Mouse (Mus musculus): ENCODE results near the gene Sephs2. TPM values are rescaled to one million over a fixed set of nuclear protein-coding genes. Genes with fewer than 3 reads are reported as not detected.

The Sephs2 gene
- total RNA-seq, 2 experiments from 2014 or later: 36.1 to 37.2 TPM

GRCm38 (mm10) chr7:127232622-127233367, 41.1 kb downstream of the Sephs2 start, which contains the start of the genes Zfp553 and Sept1:
Gene Zfp553 (plus strand): TSS chr7:127233061.
Gene Sept1 (minus strand): TSS chr7:127233130.
- peak; percentile 86 for DNase-seq

DNA sequence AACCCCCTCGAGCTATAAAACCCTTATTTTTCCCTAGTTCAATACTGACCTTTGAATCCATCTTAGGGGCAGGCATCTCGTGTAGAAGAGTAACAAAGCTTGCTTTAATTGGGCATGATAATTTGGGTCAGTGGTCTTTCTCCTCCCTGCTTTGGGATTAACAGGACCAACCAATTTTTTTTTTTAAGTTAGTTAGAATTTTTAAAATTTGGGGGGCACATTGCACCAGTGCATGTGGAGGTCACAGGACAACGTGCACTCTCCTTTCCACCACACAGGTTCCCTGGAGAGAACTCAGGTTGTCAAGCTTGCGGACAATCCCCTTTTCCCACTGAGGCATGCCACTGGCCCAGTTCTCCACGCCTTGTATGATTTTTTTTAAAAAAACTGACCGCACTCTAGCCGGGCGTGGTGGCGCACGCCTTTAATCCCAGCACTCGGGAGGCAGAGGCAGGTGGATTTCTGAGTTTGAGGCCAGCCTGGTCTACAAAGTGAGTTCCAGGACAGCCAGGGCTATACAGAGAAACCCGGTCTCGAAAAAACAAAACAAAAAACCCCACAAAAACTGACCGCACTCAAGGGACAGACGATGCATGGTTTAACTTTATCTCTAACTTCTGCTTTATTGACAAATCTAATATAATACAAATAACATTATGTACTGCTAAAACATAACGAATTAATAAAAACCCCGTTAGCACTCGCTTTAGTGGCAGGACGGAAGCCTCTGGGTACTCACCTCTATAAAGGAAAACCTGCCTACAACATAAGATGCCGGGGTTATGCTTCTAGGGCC, 41.8 kb downstream of the Sephs2 start:
- DNase-seq: no peak

DNA sequence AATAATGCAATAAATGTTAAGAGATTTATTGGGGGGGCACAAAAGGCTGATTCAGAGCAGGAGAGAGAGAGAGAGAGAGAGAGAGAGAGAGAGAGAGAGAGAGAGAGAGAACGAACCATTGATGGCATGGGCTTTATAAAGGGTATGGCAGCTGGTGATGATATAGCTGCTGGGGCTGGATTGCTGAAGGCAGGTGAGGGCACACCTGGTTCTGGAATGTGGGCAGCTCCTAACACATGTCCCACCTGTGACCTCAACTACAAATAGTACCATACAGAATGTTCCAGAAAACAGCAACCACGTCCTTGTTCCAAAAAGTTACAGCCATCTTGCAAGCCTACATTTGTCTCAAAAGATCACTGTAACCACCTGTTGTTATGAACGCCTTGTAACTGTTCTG, 42.5 kb downstream of the Sephs2 start:
- no peak for DNase-seq

- peak; percentile 71 to 77 for DNase-seq
Measured at GRCm38 (mm10) chr7:127228615-127229303, 45.1 kb downstream of the Sephs2 start.

GRCm38 (mm10) chr7:127225147-127225995, 48.5 kb downstream of the Sephs2 start:
- DNase-seq: no peak

DNA sequence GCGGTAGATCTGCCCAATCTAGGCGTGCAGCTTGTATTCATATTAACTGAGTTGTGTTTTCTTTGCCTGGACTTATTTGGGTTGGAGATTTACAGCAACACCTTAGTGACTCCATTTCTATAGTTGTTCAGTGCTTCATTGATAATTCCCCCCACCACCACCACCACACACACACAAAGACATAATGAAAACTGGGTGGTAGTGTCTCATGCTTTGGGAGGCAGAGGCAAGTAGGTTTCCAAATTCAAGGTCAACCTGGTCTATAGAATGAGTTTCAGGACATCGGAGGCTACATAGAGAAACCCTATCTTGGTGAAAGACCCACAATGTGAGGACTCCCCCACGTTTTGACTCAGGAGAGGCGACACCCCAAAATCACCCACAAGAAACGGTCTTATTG, 49.2 kb downstream of the Sephs2 start:
- no peak for DNase-seq

DNA sequence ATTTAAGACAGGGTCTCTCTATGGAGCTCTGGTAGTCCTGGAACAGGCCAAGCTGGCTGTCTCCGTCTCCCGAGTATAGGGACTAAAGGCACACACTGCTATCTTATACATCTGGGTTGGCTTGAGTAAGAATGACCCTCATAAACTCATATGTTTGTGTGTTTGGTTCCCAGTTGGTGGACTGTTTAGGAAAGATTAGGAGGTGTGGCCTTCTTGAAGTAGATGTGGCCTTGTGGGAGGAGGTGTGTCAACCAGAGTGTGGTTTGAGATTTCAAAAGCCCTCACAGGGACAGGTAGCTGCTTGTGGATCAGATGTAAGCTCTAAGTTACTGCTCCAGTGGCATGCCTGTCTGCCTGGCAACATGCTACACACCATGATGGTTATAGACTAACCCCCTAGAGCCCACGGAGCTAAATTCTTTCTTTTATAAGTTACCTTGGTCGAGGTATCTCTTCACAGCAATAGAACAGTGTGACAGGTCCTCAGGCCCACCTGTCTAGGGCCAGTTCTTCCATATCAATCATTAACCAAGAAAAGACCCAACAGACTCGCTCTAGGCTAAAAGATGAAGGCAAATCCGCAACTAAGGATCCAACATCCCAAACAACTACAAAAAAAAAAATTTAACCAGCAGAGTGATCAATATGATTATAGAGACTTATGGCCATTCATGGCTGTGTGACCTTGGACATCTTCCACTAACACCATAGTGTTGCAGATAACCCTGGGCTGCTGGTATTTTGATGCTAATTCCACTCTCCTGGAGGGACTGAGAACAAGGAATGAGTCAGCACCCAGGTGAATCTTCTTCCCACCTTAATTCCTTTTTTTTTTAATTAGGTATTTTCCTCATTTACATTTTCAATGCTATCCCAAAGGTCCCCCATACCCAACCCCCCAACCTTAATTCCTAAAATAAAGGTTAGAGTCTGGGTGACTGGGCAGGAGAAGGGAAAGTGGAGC, 50.1 kb downstream of the Sephs2 start:
- no peak for DNase-seq

- no peak for DNase-seq
Measured at GRCm38 (mm10) chr7:127223106-127223505, 50.7 kb downstream of the Sephs2 start.

Other genes with a start within 250 kb of the Sephs2 start
- 100 to 1,000 TPM; 258 to 261 TPM for gene Maz, start 247.0 kb downstream of the Sephs2 start, total RNA-seq (2021)
- gene Kif22, start 231.6 kb downstream of the Sephs2 start, total RNA-seq (2021): 1 to 10 TPM; 6.9 to 7.3 TPM
- gene Zg16, start 186.7 kb downstream of the Sephs2 start, total RNA-seq (2021): not detected
- gene AI467606, start 182.7 kb downstream of the Sephs2 start, total RNA-seq (2021): 1 to 10 TPM in 1 of 2 experiments, under 1 TPM in 1; 0.92 to 1.1 TPM
- gene Qprt, start 151.8 kb downstream of the Sephs2 start, total RNA-seq (2021): under 1 TPM; 0.32 to 0.66 TPM
- under 1 TPM; 0.50 to 0.73 TPM for gene Spn, start 136.2 kb downstream of the Sephs2 start, total RNA-seq (2021)
- 10 to 100 TPM; 93.9 to 95.1 TPM for gene Cd2bp2, start 78.0 kb downstream of the Sephs2 start, total RNA-seq (2021)
- 100 to 1,000 TPM; 107 to 108 TPM for gene Tbc1d10b, start 65.6 kb downstream of the Sephs2 start, total RNA-seq (2021)
- 1 to 10 TPM in 1 of 2 experiments, not detected in 1; 1.1 TPM for gene Mylpf, start 65.2 kb downstream of the Sephs2 start, total RNA-seq (2021)
- 10 to 100 TPM; 21.0 TPM for gene Zfp553, start 41.0 kb downstream of the Sephs2 start, total RNA-seq (2021)
- 1 to 10 TPM; 5.2 to 5.4 TPM for gene Sept1, start 40.9 kb downstream of the Sephs2 start, total RNA-seq (2021)
- gene Zfp771, start 29.8 kb downstream of the Sephs2 start, total RNA-seq (2021): 10 to 100 TPM; 69.3 to 74.9 TPM
- gene Dctpp1, start 13.3 kb downstream of the Sephs2 start, total RNA-seq (2021): 10 to 100 TPM; 21.0 to 21.9 TPM
- gene Itgal, start 22.2 kb upstream of the Sephs2 start, total RNA-seq (2021): under 1 TPM; 0.10 to 0.35 TPM
- gene Zfp768, start 71.5 kb upstream of the Sephs2 start, total RNA-seq (2021): 10 to 100 TPM; 10.2 to 11.4 TPM
- gene Zfp747, start 102.0 kb upstream of the Sephs2 start, total RNA-seq (2021): 1 to 10 TPM; 6.4 to 7.4 TPM
- gene 9130019O22Rik, start 113.1 kb upstream of the Sephs2 start, total RNA-seq (2021): 1 to 10 TPM; 2.7 to 3.2 TPM
- 1 to 10 TPM; 6.8 to 7.0 TPM for gene E430018J23Rik, start 119.6 kb upstream of the Sephs2 start, total RNA-seq (2021)
- gene Zfp764, start 132.8 kb upstream of the Sephs2 start, total RNA-seq (2021): 1 to 10 TPM; 3.7 to 4.8 TPM
- gene Zfp688, start 148.0 kb upstream of the Sephs2 start, total RNA-seq (2021): 10 to 100 TPM; 12.5 to 17.4 TPM
- gene Zfp689, start 175.1 kb upstream of the Sephs2 start, total RNA-seq (2021): 1 to 10 TPM; 6.9 to 7.1 TPM
- 10 to 100 TPM; 27.6 to 30.5 TPM for gene Prr14, start 185.6 kb upstream of the Sephs2 start, total RNA-seq (2021)
- gene Fbrs, start 205.1 kb upstream of the Sephs2 start, total RNA-seq (2021): 10 to 100 TPM; 61.5 to 65.4 TPM
- 100 to 1,000 TPM; 102 to 114 TPM for gene Srcap, start 237.9 kb upstream of the Sephs2 start, total RNA-seq (2021)
- 10 to 100 TPM in 1 of 2 experiments, 1 to 10 TPM in 1; 9.8 to 12.2 TPM for gene Gm42715, start 245.5 kb upstream of the Sephs2 start, total RNA-seq (2021)